Mouse (Mus musculus): Measurements from ENCODE around the gene Erc2.

Gene Erc2

GRCm38 (mm10) chr14:28093214-28093613, 471.0 kb downstream of the Erc2 start:
- DNase-seq: no peak

- no peak for DNase-seq
These were observed 471.7 kb downstream of the Erc2 start for GRCm38 (mm10) chr14:28093913-28094312.

- no peak for DNase-seq
These were observed 476.9 kb downstream of the Erc2 start for GRCm38 (mm10) chr14:28099084-28099483.

GRCm38 (mm10) chr14:28113121-28113520, 490.9 kb downstream of the Erc2 start:
- DNase-seq: no peak

GRCm38 (mm10) chr14:28120851-28121250, 498.6 kb downstream of the Erc2 start:
- DNase-seq: no peak

- DNase-seq: no peak
These were observed 504.6 kb downstream of the Erc2 start for GRCm38 (mm10) chr14:28126842-28127241.

- DNase-seq: no peak
These were observed 506.8 kb downstream of the Erc2 start for GRCm38 (mm10) chr14:28128999-28129398.

GRCm38 (mm10) chr14:28143998-28144397, 521.8 kb downstream of the Erc2 start:
- DNase-seq: no peak

GRCm38 (mm10) chr14:28147201-28147600, 525.0 kb downstream of the Erc2 start:
- no peak for DNase-seq

- DNase-seq: no peak
These were observed 528.7 kb downstream of the Erc2 start for GRCm38 (mm10) chr14:28150942-28151341.

GRCm38 (mm10) chr14:28155706-28156105, 533.5 kb downstream of the Erc2 start:
- DNase-seq: no peak

GRCm38 (mm10) chr14:28160852-28161251, 538.6 kb downstream of the Erc2 start:
- no peak for DNase-seq

- no peak for DNase-seq
These were observed 542.6 kb downstream of the Erc2 start for GRCm38 (mm10) chr14:28164642-28165408.

GRCm38 (mm10) chr14:28165621-28166211, 543.5 kb downstream of the Erc2 start:
- DNase-seq: no peak

GRCm38 (mm10) chr14:28170711-28171110, 548.5 kb downstream of the Erc2 start:
- DNase-seq: no peak

- no peak for DNase-seq
These were observed 549.1 kb downstream of the Erc2 start for GRCm38 (mm10) chr14:28171364-28171763.

GRCm38 (mm10) chr14:28173736-28174135, 551.5 kb downstream of the Erc2 start:
- no peak for DNase-seq

GRCm38 (mm10) chr14:28181070-28181825, 559.0 kb downstream of the Erc2 start:
- DNase-seq: no peak

- no peak for DNase-seq
These were observed 570.6 kb downstream of the Erc2 start for GRCm38 (mm10) chr14:28192711-28193364.

- DNase-seq: no peak
These were observed 581.6 kb downstream of the Erc2 start for GRCm38 (mm10) chr14:28203874-28204273.

- no peak for DNase-seq
These were observed 584.1 kb downstream of the Erc2 start for GRCm38 (mm10) chr14:28206303-28206702.

- no peak for DNase-seq
These were observed 603.3 kb downstream of the Erc2 start for GRCm38 (mm10) chr14:28225550-28225949.

- no peak for DNase-seq
These were observed 608.3 kb downstream of the Erc2 start for GRCm38 (mm10) chr14:28230563-28230962.
